Mouse (Mus musculus) intestine, postnatal 0 days (tissue): ENCODE measurements around the gene Gm11595. TPM values are rescaled to one million over a fixed set of nuclear protein-coding genes. Genes with fewer than 3 reads are reported as not detected.

Source experiments
- ATAC-seq: fragments of 200-750 bp; cut with Nextera tagmentation; 2 replicates; pipeline ENCODE4 v1.8.0; 2017; ENCODE audit warnings: mild to moderate bottlenecking, moderate TSS enrichment, moderate library complexity
- H3K27ac ChIP-seq: fragments of 300-500 bp; sonication (generic); 2 replicates; pipeline ENCODE4 v1.5.1; 2014; ENCODE audit warnings: mild to moderate bottlenecking, low read depth, low read length, moderate library complexity
- H3K27me3 ChIP-seq: fragments of 300-500 bp; sonication (generic); replicated peaks from 2 replicates; pipeline ENCODE4 v1.6.1; 2014; ENCODE audit warnings: low read length, mixed read lengths; ENCODE audit not compliant: control insufficient read depth, insufficient read depth
- H3K36me3 ChIP-seq: fragments of 300-500 bp; sonication (generic); 2 replicates; pipeline ENCODE4 v1.6.1; 2014; ENCODE audit warnings: mild to moderate bottlenecking, moderate library complexity; ENCODE audit not compliant: control insufficient read depth, insufficient read depth
- H3K4me1 ChIP-seq: fragments of 300-500 bp; sonication (generic); replicated peaks from 2 replicates; pipeline ENCODE4 v1.6.1; 2014; ENCODE audit warnings: antibody characterized with exemption, low read length, mixed read lengths; ENCODE audit not compliant: control insufficient read depth, insufficient read depth
- H3K4me2 ChIP-seq: fragments of 300-500 bp; sonication (generic); replicated peaks from 2 replicates; pipeline ENCODE4 v1.6.1; 2014; ENCODE audit warnings: low read depth, mild to moderate bottlenecking, moderate library complexity
- H3K4me3 ChIP-seq: fragments of 300-500 bp; sonication (generic); 2 replicates; pipeline ENCODE4 v1.5.1; 2014; ENCODE audit warnings: low read depth, low read length
- H3K9ac ChIP-seq: fragments of 300-500 bp; sonication (generic); 2 replicates; pipeline ENCODE4 v1.6.1; 2014; ENCODE audit warnings: mild to moderate bottlenecking, low read depth, low read length
- H3K9me3 ChIP-seq: fragments of 300-500 bp; sonication (generic); 2 replicates; pipeline ENCODE4 v1.6.1; 2016; ENCODE audit warnings: mixed run types; ENCODE audit not compliant: control insufficient read depth
- CTCF ChIP-seq: sonication (generic); IDR thresholded peaks from 2 replicates; pipeline ENCODE4 v1.5.1; 2016; ENCODE audit warnings: low read depth, mild to moderate bottlenecking, control low read depth, antibody characterized with exemption, moderate library complexity
- WGBS: fragments of 180-500 bp; shearing (Covaris S2); extraction: QIAGEN DNeasy Blood & Tissue Kit; methylation state at CpG from one replicate; pipeline ENCODE4 v1.1.7; 2014; 5-methylcytosine and 5-hydroxymethylcytosine counted together
- polyA plus RNA-seq: library from polyadenylated mRNA; unstranded; fragments of >200 nt; fragmentation: Nextera tagmentation; extraction: Ambion mirVana; gene quantifications from 2 replicates; pipeline ENCODE4 v1.2.1, GENCODE M21; 2015

Gene Gm11595
- polyA plus RNA-seq, 1 experiment from 2014 or later, result not detected

DNA sequence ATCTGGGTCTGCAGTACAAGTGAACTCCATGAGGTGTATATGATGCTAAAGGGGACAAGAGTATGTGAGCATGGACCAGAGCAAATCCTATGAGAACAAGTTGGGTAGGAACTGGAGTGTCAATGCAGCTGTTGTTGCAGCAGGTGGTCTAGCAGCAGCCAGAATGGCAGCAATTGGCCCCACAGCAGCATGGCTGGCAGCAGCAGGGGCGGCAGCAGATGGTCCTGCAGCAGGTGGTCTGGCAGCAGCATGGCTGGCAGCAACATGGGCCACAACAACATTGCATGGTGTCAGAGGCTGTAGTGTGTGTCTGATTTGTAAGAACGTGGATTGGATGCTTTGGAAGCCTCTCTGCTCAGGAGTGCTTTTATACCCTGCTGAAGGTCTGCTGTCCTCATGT, 48.7 kb downstream of the Gm11595 start:
- WGBS, result 83% methylated on average over 2 of the region's 2 CpGs
- Histone ChIP-seq H3K4me1 (no peaks in the 10 kb centered on the region), H3K4me3 (no peak overlapping the region), H3K9ac (no peak overlapping the region), H3K36me3 (no peaks in the 10 kb centered on the region), H3K9me3 (no peaks in the 10 kb centered on the region), H3K27me3 (no peaks in the 10 kb centered on the region), H3K4me2 (no peak overlapping the region), H3K27ac (no peak overlapping the region)
- ATAC-seq, result no peak
- no peak for TF ChIP-seq CTCF

Other genes with a start within 250 kb of the Gm11595 start
- not detected in 2 replicates for gene Krt40, start 229.8 kb downstream of the Gm11595 start, polyA plus RNA-seq
- not detected in 2 replicates for gene Krtap3-3, start 222.0 kb downstream of the Gm11595 start, polyA plus RNA-seq
- not detected in 2 replicates for gene Krtap3-2, start 216.1 kb downstream of the Gm11595 start, polyA plus RNA-seq
- not detected in 2 replicates for gene Gm11939, start 213.4 kb downstream of the Gm11595 start, polyA plus RNA-seq
- gene Krtap3-1, start 206.3 kb downstream of the Gm11595 start, polyA plus RNA-seq, result 3.4 and 4.2 TPM in 2 replicates
- not detected in 2 replicates for gene Krtap1-5, start 191.9 kb downstream of the Gm11595 start, polyA plus RNA-seq
- gene Krtap1-4, start 189.3 kb downstream of the Gm11595 start, polyA plus RNA-seq, result not detected in 2 replicates
- gene Krtap1-3, start 181.6 kb downstream of the Gm11595 start, polyA plus RNA-seq, result not detected in 2 replicates
- not detected in 2 replicates for gene Krtap9-3, start 174.8 kb downstream of the Gm11595 start, polyA plus RNA-seq
- gene Gm11938, start 169.6 kb downstream of the Gm11595 start, polyA plus RNA-seq, result not detected in 2 replicates
- not detected in 2 replicates for gene Gm11937, start 162.7 kb downstream of the Gm11595 start, polyA plus RNA-seq
- gene Krtap2-4, start 158.1 kb downstream of the Gm11595 start, polyA plus RNA-seq, result not detected in 2 replicates
- gene Gm11562, start 152.5 kb downstream of the Gm11595 start, polyA plus RNA-seq, result not detected in 2 replicates
- not detected in 2 replicates for gene Krtap4-1, start 144.7 kb downstream of the Gm11595 start, polyA plus RNA-seq
- not detected in 2 replicates for gene Krtap4-2, start 137.8 kb downstream of the Gm11595 start, polyA plus RNA-seq
- gene Krtap4-7, start 128.8 kb downstream of the Gm11595 start, polyA plus RNA-seq, result not detected in 2 replicates
- gene Gm11555, start 122.7 kb downstream of the Gm11595 start, polyA plus RNA-seq, result not detected in 2 replicates
- not detected in 2 replicates for gene Gm11563, start 114.0 kb downstream of the Gm11595 start, polyA plus RNA-seq
- not detected in 2 replicates for gene Krtap4-6, start 107.0 kb downstream of the Gm11595 start, polyA plus RNA-seq
- gene Gm14190, start 82.2 kb downstream of the Gm11595 start, polyA plus RNA-seq, result not detected in 2 replicates
- gene Gm14180, start 38.6 kb downstream of the Gm11595 start, polyA plus RNA-seq, result not detected in 2 replicates
- not detected in 2 replicates for gene Krtap4-8, start 7.8 kb upstream of the Gm11595 start, polyA plus RNA-seq
- not detected in 2 replicates for gene Krtap4-9, start 12.3 kb upstream of the Gm11595 start, polyA plus RNA-seq
- not detected in 2 replicates for gene Gm11596, start 20.6 kb upstream of the Gm11595 start, polyA plus RNA-seq
- not detected in 2 replicates for gene Gm11569, start 26.0 kb upstream of the Gm11595 start, polyA plus RNA-seq
- gene Gm11554, start 31.5 kb upstream of the Gm11595 start, polyA plus RNA-seq, result not detected in 2 replicates
- not detected in 2 replicates for gene Krtap4-13, start 37.0 kb upstream of the Gm11595 start, polyA plus RNA-seq
- not detected in 2 replicates for gene Gm11564, start 42.8 kb upstream of the Gm11595 start, polyA plus RNA-seq
- not detected in 2 replicates for gene 2300003K06Rik, start 65.2 kb upstream of the Gm11595 start, polyA plus RNA-seq
- 0.16 TPM in 1 of 2 replicates, not detected in the other for gene Krtap4-16, start 78.7 kb upstream of the Gm11595 start, polyA plus RNA-seq
- not detected in 2 replicates for gene Gm11568, start 85.0 kb upstream of the Gm11595 start, polyA plus RNA-seq
- gene Gm11559, start 91.6 kb upstream of the Gm11595 start, polyA plus RNA-seq, result not detected in 2 replicates
- not detected in 2 replicates for gene Krtap9-1, start 100.5 kb upstream of the Gm11595 start, polyA plus RNA-seq
- not detected in 2 replicates for gene Gm11567, start 106.3 kb upstream of the Gm11595 start, polyA plus RNA-seq
- not detected in 2 replicates for gene Krtap31-1, start 135.0 kb upstream of the Gm11595 start, polyA plus RNA-seq
- gene Gm11565, start 141.8 kb upstream of the Gm11595 start, polyA plus RNA-seq, result not detected in 2 replicates
- gene Krtap31-2, start 163.4 kb upstream of the Gm11595 start, polyA plus RNA-seq, result not detected in 2 replicates
- not detected in 2 replicates for gene Krtap9-5, start 175.6 kb upstream of the Gm11595 start, polyA plus RNA-seq
- not detected in 2 replicates for gene Krtap29-1, start 206.1 kb upstream of the Gm11595 start, polyA plus RNA-seq
- gene Krtap16-1, start 213.7 kb upstream of the Gm11595 start, polyA plus RNA-seq, result not detected in 2 replicates
- 0.16 TPM in 1 of 2 replicates, not detected in the other for gene Krtap17-1, start 221.1 kb upstream of the Gm11595 start, polyA plus RNA-seq
- gene Krt33a, start 243.3 kb upstream of the Gm11595 start, polyA plus RNA-seq, result not detected in 2 replicates